Mouse (Mus musculus) liver, embryonic 14.5 days (tissue): ENCODE results near the gene Tmie. TPM values are rescaled to one million over a fixed set of nuclear protein-coding genes. Genes with fewer than 3 reads are reported as not detected.

Source experiments
- ATAC-seq: fragments of 200-750 bp; cut with Nextera tagmentation; 2 replicates; pipeline ENCODE4 v1.8.0; 2017; ENCODE audit warnings: moderate number of reproducible peaks, mild to moderate bottlenecking, moderate library complexity; ENCODE audit not compliant: insufficient read depth
- DNase-seq, 3 experiments: peaks; one replicate each; pipeline ENCODE4 v3.0.0-alpha.2; 2012 to 2013; ENCODE audit warnings: low read depth in 3 of 3, low spot score in 3 of 3
- H3K27ac ChIP-seq: fragments of 300-500 bp; sonication (generic); 2 replicates; pipeline ENCODE4 v1.5.1; 2014; ENCODE audit warnings: moderate library complexity, mild to moderate bottlenecking, control low read depth, inconsistent platforms
- H3K27me3 ChIP-seq: fragments of 300-500 bp; sonication (generic); 2 replicates; pipeline ENCODE4 v1.6.1; 2014; ENCODE audit warnings: mild to moderate bottlenecking, low read length, moderate library complexity; ENCODE audit not compliant: control insufficient read depth, insufficient read depth
- H3K36me3 ChIP-seq: fragments of 300-500 bp; sonication (generic); replicated peaks from 2 replicates; pipeline ENCODE4 v1.6.1; 2014; ENCODE audit warnings: low read depth; ENCODE audit not compliant: control insufficient read depth, insufficient read depth
- H3K4me1 ChIP-seq, 2 experiments: fragments of 200-500 bp in 1 of 2; fragments of 300-500 bp in 1 of 2; sonication (generic) in 1 of 2; replicated peaks; 2 replicates each; pipeline ENCODE4 v1.6.1; 2012 to 2014; ENCODE audit warnings: antibody characterized with exemption in 1 of 2, inconsistent platforms in 1 of 2, low read length in 1 of 2; ENCODE audit not compliant: control insufficient read depth in 2 of 2, insufficient read depth in 2 of 2
- H3K4me2 ChIP-seq: fragments of 300-500 bp; sonication (generic); 2 replicates; pipeline ENCODE4 v1.6.1; 2014; ENCODE audit warnings: low read depth, mild to moderate bottlenecking, control low read depth, moderate library complexity
- H3K4me3 ChIP-seq, 2 experiments: fragments of 200-500 bp in 1 of 2; fragments of 300-500 bp in 1 of 2; sonication (generic) in 1 of 2; 2 replicates each; pipeline ENCODE4 v1.5.1; 2012 to 2014; ENCODE audit warnings: low read depth in 2 of 2, low read length in 2 of 2, mild to moderate bottlenecking in 2 of 2, control low read depth in 1 of 2, inconsistent platforms in 1 of 2, moderate library complexity in 1 of 2; ENCODE audit not compliant: insufficient read depth in 1 of 2
- H3K9ac ChIP-seq: fragments of 300-500 bp; sonication (generic); replicated peaks from 2 replicates; pipeline ENCODE4 v1.6.1; 2014; ENCODE audit warnings: mild to moderate bottlenecking, control low read depth, moderate library complexity
- H3K9me3 ChIP-seq: fragments of 300-500 bp; sonication (generic); 2 replicates; pipeline ENCODE4 v1.6.1; 2016; ENCODE audit warnings: low read length, mixed read lengths; ENCODE audit not compliant: control insufficient read depth
- CTCF ChIP-seq: IDR thresholded peaks from 2 replicates; pipeline ENCODE4 v1.5.1; 2016; ENCODE audit warnings: antibody characterized with exemption, low read depth, control low read depth
- EP300 ChIP-seq: IDR thresholded peaks from 2 replicates; pipeline ENCODE4 v1.6.1; 2016; ENCODE audit warnings: antibody characterized with exemption, low read depth
- WGBS: fragments of 180-500 bp; shearing (Covaris S2); extraction: QIAGEN DNeasy Blood & Tissue Kit; methylation state at CpG from one replicate; pipeline ENCODE4 v1.1.7; 2014; ENCODE audit not compliant: insufficient replicate concordance; 5-methylcytosine and 5-hydroxymethylcytosine counted together
- polyA plus RNA-seq, 2 experiments: library from polyadenylated mRNA; depleted of rRNA in 1 of 2; stranded (reverse) in 1 of 2; unstranded in 1 of 2; fragments of >200 nt; fragmentation: Nextera tagmentation in 1 of 2; extraction: Ambion mirVana in 1 of 2; gene quantifications; 2 replicates each; pipeline versions ENCODE4 v1.2.1 to v1.2.3; 2012 to 2014

The Tmie gene
- polyA plus RNA-seq, 2 experiments = 0.94 to 0.97 TPM

DNA sequence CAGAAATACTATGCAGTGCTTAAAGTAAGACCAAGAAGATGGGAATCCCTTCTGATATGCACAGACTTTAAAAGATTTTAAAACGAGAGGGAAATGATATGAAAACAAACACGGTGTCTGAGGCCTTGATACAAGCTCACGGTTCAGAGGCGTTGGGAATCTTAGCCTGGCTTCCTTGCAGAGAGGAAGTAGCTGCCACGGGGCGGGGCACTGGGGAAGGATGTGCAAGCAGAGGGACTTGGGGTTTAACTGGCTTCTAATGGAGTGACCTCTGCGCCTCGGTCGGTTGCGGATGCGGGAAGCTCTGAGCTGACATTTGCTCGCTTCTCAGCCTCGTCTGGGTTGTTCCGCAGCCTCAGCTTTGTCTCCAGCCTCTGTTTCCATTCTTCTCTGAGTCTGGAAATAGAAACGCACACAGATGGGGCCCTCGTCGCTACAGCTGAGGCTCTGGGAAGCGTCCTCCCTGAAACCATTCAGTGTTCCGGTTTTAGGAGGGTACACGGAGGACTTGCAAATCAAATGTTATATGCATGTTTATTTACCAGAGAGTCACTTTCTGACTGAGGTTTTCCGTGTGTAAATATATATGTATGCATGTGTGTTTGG, 34.8 kb upstream of the Tmie start:
- Histone ChIP-seq H3K27me3 (no peaks in the 10 kb centered on the region), H3K9me3 (no peaks in the 10 kb centered on the region), H3K4me2 (no peak overlapping the region), H3K4me3 (no peak overlapping the region), H3K4me1 (no peaks in the 10 kb centered on the region), H3K36me3 (no peaks in the 10 kb centered on the region), H3K27ac (no peak overlapping the region), H3K9ac (no peak overlapping the region)
- DNase-seq = no peak
- TF ChIP-seq CTCF = no peak
- TF ChIP-seq EP300 = no peak
- no peak for ATAC-seq
- WGBS = 50% methylated on average over 21 of the region's 21 CpGs

DNA sequence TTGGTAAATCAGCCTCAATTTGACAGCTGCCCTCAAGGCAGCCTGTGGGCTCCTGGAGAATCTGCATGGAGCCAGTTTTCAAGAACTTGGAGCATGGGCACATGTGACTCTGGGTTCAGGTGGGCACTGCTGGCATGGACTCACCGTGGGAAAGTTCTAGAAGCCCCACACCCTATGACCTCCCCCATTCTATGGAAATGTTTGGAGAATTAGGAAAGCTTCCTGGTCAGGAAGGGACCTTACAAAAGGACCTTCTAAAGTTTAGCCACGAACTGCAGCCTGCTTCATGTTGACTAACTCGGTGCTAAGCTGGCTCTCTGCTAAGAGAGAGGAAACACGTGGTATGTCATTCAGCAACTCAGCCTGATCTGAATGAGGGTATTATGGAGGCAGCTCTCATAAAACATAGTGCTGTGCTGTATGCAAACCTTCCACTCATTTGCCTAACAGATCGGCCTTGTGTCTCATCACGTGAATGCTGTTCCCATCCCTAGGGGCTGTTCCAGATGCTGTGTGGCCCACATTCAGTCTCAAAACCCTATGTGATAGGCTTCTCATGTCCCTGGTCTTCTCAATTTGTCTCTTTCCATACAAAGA, 29.6 kb upstream of the Tmie start:
- no peak overlapping the region for H3K27ac ChIP-seq
- H3K4me1 ChIP-seq = no peaks in the 10 kb centered on the region
- H3K9ac ChIP-seq = no peak overlapping the region
- WGBS = 40% methylated on average over 6 of the region's 6 CpGs
- H3K9me3 ChIP-seq = no peaks in the 10 kb centered on the region
- DNase-seq (no peak), ATAC-seq (no peak)
- no peak for TF ChIP-seq CTCF
- no peak for TF ChIP-seq EP300
- no peaks in the 10 kb centered on the region for H3K27me3 ChIP-seq
- H3K36me3 ChIP-seq = no peaks in the 10 kb centered on the region
- H3K4me3 ChIP-seq = no peak overlapping the region
- no peak overlapping the region for H3K4me2 ChIP-seq

DNA sequence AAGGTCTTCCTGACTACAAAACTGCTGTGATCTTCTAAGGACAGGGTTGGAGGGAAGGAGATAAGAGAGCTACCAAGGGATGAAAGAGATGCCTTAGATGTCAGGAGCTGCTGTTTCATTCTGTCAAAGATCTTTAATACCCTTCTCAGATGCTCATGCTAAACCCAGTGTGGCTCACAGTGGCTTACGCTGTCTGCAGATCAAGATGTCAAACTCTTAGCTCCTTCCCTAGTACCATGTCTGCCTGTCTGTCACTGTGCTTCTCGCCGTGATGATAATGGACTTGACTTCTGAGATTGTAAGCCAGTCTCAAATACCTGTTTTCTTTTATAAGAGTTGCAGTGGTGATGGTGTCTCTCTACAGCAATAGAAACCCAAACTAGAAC, 28.7 kb upstream of the Tmie start:
- Histone ChIP-seq H3K27me3 (no peaks in the 10 kb centered on the region), H3K4me2 (no peak overlapping the region), H3K27ac (no peak overlapping the region), H3K9ac (no peak overlapping the region), H3K9me3 (no peaks in the 10 kb centered on the region), H3K4me1 (no peaks in the 10 kb centered on the region), H3K36me3 (no peaks in the 10 kb centered on the region), H3K4me3 (no peak overlapping the region)
- no peak for ATAC-seq
- no peak for DNase-seq
- TF ChIP-seq CTCF = no peak
- no peak for TF ChIP-seq EP300
- 72% methylated on average over 3 of the region's 3 CpGs for WGBS

DNA sequence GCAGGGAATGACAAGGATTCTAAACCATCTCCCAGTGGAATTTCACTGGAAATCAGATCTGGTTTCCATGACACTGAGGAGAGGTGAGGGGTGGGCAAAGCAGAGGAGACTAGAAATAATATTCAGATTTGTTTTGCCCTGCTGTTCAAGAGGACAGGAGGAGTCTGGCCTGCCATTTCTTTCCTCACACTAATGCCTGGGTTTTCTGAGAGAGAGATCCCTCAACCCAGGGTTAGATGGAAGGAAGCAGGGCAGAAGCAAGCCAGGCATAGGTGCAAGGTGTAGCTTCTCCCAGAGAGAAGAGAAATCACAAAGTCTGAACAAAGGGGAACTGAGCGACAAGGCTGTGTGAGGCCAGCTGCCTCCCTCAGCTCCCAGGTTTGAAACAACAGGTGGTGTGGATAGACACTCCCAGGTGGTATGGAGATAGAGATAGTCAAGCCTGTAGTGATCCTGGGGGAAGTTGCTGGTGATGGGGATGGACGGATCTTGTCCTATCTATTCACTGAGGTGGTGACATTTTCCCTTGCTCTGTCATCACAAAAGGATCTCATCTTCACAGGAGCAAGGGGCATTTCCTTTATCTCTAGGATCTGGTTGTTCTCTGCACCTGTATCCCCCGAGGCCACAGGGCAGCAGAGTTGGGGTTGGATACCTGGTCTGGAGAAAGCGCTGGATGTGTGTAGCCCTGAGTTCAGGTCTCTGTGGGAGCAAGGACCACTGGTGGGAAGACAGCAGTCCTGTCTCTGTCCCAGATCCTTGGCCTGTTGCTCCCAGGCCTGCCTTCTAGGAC, 28.1 kb upstream of the Tmie start:
- Histone ChIP-seq H3K27ac (no peak overlapping the region), H3K36me3 (no peaks in the 10 kb centered on the region), H3K4me3 (no peak overlapping the region), H3K9ac (no peak overlapping the region), H3K27me3 (no peaks in the 10 kb centered on the region), H3K9me3 (no peaks in the 10 kb centered on the region), H3K4me1 (no peaks in the 10 kb centered on the region), H3K4me2 (no peak overlapping the region)
- ATAC-seq (no peak), DNase-seq (no peak)
- no peak for TF ChIP-seq EP300
- TF ChIP-seq CTCF = no peak
- 61% methylated on average over 4 of the region's 4 CpGs for WGBS

DNA sequence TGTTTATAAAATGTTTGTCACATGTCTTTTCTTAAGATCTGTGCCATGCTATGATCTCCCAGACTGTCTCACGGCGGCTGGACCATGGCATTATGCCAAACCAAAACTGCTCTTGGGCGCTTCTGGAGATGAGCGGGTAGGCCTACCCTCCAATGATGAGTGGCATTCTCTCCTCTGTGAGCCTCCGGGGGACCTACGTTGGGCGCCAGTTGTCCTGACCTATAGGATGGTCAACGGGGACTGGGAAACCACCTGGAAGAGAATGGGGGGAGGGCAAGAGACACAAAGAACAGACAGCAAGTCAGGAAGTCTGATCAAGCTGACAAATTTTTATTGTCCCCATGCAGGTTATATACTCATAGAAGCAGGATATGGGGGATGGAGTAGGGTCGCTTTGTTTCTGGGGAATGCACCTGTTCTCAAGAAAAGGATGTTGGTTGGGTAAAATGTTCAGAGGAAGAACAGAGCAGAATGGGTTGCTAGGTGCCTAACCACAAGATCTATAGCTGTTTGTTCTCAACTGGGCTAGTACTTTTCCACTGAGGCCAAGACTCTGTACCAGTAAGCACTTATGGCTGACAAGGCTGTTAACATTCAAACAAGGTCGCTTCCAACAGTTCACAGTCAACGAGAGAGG, 27.4 kb upstream of the Tmie start:
- DNase-seq (no peak), ATAC-seq (no peak)
- 80% methylated on average over 11 of the region's 11 CpGs for WGBS
- no peak overlapping the region for H3K4me3 ChIP-seq
- no peak overlapping the region for H3K27ac ChIP-seq
- H3K27me3 ChIP-seq = no peaks in the 10 kb centered on the region
- H3K4me2 ChIP-seq = no peak overlapping the region
- no peaks in the 10 kb centered on the region for H3K36me3 ChIP-seq
- no peaks in the 10 kb centered on the region for H3K9me3 ChIP-seq
- TF ChIP-seq CTCF (no peak), EP300 (no peak)
- no peaks in the 10 kb centered on the region for H3K4me1 ChIP-seq
- H3K9ac ChIP-seq = no peak overlapping the region
